Mouse (Mus musculus) mature B cell (primary cell): ENCODE data around the gene Vps13d.

Experiments
- in situ Hi-C: fragments of 300-500 bp; cut with MboI; formaldehyde crosslinking; loops from 2 replicates; pipeline ENCODE4 v1.14.3; 2019

Gene Vps13d

DNA sequence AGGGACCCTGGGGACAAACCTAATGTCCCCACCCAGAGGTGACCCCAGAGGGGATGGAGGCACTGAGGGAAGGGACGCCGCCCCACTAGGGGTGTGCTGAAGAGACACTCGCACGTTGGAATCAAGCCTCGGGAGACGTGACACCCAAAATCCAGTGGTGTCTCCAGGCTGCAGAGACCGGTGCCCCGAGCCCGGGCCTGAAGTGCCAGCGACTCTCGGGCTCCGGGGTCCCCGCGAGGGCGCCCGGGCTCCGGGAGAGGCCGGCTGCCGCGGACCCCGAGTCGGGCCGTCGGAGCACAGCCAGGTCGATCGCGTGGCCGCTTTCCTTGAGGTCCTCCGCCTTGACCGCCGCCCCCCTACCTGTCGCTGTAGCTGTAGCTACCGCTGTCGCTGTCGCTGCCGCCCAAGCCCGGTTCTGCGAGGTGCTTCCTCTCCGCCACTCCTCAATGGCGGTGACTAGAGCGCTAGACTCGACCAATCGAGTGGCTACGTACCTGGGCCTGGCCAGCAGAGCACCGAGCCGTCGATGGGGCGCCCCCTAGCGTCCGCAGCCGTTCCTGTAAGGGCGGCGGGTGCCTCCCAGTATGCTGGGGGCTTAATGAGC is at the start of gene Vps13d:
Vps13d (minus strand) TSS at position 447 of the 604 bp plus-strand sequence.
- in situ Hi-C loops, result no loop called here

DNA sequence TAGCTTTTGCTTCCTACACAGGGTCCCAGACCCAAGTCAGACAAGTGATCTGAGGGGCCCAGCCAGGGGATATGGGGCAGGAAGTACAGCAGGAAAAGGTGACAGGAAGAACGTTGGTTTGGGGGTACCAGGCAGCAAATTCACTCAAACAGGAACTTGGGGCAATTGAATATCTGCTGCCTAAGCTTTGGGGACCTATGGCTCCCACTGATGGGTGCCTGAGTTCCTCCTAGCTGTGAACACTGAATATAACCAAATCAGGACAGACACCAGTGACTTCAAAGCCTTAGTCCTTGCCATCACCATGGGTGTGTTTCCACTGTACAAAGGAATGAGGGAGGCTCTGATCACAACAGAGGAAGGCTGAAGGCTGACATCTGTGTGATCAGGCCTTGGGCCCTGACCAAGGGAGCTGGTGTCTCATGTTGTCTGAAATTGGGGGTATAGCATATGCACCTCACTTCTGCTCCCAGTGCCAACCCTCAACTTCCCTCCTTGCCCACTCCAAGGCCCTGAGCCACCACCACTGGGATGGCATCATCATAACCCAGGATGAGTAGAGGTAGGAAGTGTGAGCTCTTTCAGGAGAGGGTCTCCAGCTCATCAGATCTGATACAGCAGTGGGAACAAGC is 48.0 kb upstream of the Vps13d start:
- in situ Hi-C loops, result no loop called here

DNA sequence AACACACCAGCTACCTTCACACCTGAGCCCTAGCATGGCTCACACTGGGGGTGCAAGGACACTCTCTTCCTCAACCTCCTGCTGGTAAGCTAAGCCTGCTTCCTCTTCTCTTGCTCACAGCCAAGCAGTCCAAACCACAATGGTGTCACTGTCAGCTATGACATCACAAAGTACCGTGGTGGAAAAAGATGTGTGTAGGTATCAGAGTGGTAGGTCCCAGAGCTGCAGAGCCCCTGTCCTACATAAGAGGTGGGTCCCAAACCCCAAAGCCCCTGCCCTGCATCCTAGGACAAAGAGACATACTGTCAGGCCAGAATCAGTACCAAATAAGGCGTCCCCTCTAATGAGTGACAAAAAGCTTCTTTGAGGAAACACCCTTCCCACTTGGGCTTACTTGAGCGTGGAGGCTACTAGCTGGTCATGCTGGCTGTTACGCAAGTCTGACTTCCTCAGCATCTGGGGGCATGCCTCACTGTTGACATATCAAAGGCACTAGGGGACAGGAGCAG is 46.0 kb upstream of the Vps13d start:
- in situ Hi-C loops, result no loop called here

DNA sequence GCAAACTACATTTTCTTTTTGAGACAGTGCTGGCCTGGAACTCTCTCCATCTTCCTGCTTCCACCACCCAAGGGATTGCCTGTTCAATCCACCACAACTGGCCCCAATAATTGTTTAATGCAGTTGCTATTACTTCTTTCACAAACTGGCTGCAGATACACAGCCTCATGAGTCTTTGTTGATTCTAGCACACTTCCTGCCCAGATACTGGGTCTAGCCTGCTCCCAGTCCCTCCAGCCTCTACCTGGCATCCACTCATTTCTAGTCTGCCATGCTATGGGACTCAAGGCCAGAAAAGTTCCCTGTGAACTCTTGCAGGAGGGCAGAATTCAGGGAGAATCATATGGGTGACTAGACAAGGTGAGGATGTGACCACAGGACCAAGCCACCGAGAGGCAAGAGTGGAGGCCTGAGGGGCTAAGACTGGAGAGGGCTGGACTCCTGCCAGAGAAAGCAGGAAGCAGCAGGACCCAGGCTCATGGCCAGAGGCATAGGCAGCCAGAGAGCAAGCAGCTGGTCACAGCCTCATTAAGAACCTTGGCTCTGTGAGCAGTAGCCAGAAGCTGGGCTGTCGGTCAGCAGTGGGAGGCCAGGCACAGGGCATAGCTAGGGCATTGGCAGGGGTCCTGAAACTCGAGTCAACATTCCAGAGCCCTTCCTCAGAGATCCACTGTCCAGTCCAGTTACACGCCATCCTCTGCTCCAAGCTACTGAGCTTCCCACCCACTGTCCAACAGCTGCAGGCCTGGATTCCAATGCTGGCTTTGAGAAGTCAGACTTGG is 44.4 kb upstream of the Vps13d start:
- in situ Hi-C loops, result no loop called here

DNA sequence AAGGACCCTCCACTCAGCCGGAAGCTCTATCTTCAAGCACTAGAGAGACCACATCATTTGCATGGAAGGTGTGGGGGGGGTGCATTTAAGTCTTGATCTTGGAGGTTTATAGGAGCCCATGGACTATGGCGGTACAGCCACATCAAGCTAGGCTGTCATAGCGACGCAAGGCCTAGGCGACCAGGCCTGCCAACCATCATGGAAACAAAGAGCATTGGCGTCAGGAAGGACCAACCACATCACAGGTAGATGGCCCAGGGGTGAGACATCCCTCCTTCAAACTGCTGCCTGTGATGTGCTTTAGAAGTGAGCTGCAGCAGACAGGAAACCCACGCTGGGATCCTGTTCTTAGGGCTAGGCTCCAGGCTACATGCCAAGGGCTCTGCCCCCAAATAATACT is 41.2 kb upstream of the Vps13d start:
- in situ Hi-C loops, result no loop called here

DNA sequence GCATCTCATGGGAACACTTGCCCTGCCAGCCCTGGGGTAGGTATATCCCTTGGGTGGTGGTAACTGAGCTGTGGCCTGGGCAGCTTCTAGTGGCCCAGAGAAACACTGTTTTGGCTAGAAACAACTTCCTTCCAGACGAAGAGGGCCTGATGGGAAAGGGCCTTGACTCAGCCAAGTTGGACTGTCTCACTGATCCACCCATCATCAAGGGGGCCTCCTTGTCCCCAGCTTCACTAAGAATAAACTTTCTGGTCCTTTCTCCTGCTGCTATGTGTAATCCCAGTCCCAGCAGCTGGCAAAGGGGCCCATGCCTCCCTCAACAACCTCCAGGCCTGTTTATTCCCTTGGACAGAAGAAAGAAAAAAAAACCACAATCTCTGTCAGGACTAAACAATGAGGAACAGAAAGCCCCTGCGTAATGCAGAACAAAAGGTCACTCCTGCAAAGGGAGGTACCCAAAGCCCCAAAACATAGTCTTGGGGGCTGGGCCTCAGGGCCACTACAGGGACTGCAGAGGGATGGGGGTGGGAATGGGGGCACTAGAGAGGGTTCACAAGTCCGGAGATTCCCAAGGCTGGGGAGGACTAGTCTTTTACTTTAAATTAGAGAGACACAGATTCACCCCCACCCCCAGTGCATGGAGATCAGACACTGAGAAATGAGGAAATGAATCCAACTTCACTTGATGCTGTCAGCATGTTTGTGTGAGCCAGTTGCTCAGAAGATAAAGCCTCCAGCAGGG is 38.9 kb upstream of the Vps13d start:
- in situ Hi-C loops, result no loop called here

DNA sequence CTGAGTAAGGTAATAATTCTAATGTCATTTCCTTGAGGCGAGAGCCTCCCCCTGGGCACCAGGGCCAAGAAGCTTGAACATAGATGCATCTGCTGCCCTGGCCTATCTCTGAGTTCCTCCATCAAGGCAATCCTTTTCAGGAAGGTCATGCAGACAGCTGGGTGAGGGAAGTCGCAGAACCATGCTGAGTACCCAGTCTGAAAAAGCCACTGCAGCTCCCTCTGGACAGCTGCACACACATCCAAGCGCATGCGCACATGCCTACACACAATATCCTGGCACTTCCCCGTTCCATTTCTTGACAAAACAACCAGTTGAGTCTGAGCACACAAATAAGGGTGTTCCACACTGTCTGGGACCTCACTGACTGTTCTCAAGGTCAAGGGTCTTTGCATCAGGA is 36.9 kb upstream of the Vps13d start:
- in situ Hi-C loops, result no loop called here

DNA sequence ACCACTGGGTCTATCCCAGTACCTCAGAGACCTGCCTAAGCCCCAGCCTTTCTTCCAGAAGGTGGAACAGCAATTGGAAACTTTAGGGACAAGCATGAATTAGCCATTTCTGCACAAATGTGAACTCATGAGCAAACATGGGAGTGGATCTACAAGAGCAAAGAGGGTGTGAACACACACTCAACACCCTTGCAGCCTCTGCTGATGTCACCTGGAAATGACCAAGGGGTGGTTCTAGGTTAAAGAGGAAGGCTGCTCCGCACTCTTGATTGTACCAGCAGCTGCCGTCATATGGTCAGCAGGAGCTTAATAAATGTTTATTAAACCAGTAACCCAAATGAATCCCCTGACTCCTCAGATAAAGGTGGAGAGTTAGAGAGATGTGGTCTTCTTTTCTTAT is 35.8 kb upstream of the Vps13d start:
- in situ Hi-C loops, result no loop called here

DNA sequence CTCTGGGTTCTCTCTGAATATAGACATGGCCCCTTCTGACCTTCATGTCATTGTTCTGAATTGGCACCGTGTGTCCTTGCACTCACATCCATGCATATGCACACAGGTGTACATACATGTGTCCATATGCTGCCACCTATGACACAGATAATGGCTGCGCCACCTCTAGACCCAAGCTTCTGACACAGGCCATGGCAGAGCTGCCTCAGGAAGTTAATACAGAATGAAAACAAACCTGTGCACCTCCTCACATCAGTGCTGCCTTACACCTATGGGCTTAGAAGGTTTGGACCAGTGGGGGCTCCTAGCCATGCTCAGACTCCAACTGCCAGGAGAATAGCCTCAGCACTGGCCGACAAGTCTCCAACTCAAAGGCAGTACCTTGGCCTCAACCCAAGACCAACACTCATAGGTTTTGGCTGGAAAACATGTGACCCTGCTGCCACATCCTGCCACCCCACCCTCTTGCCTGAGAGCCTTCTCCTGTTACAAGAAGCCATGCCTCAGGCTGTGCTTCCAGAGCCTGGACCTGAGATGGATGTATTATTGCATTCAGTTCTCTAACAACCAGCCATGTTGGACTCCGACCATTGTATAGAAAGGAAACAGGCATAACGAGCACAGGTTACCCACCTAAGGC is 34.8 kb upstream of the Vps13d start:
- in situ Hi-C loops, result no loop called here

DNA sequence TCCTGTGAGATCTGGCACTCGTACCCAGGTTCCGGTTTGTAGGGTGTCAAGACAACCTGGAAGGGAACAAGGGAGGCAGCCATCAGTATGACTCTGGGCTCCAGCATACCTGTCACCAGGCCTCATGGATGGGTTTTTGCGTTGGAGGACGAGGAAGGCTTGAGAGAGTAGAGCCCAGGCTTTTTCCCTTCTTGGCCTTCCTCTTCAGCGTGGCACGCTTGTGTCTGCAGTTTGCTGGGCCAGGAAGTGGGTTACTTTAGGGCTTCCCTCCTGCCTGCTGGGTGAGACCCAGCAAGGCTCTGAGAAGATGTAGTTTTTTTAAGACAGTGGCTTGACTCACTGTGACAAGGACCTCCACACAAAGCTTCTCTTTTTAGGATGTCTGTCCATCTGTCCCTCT is 34.2 kb upstream of the Vps13d start:
- in situ Hi-C loops, result no loop called here

DNA sequence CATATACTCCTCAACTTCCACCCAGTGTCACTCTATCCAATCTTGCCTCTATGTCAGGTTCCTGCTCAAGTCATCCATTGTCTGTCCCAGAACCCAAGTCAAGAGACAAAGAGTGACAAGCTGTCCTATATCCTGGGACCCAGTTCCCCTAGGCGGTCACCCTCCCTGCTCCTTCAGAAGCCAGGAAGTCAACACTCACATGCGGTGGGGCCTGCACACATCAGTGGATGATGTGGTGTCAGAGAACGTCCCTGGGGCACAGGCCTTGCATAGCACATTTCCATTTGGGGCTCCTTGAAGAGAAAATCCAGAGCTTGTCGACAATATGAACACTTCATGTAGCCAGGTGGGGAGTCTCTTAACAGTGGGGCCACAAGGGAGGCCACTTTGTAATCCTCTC is 29.8 kb upstream of the Vps13d start:
- in situ Hi-C loops, result no loop called here

DNA sequence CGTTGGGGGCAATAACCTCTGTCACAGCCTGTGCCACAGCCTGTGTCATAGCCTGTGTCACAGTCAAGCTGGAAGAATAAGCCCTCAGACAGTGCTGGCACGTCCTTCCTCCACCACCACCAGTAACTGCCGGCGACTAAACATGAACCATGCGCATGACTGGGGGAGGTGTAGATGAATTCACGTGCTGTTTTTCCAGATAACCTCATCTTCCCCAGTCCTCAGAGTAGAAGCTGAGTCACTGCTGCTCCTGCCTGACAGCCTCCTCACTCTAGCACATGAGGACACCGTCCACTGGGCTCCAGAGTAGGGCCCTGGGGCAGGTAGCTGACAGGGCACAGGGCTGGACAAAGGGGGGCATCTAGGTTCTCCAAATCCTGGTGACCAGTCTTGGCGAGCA is 27.3 kb upstream of the Vps13d start:
- in situ Hi-C loops, result no loop called here

DNA sequence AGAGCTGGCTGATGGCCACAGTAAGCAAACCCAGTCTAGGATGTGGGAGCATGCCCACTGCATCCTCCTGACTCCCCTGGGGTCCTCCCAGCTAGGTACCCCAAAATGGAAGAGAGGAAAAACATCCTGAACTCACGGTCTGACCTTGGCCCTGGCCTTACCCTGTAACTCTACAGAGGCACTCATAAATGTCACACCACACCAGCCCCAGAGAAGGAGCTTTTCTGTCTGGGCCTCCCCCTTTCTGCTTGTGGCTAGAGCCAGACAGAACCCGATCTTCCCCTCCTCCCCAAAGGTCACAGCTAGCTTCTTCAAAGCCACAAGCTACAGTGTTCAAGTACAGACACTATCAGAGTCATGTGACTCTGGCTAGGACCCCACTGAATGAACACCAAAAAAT is 26.6 kb upstream of the Vps13d start:
- in situ Hi-C loops, result no loop called here

DNA sequence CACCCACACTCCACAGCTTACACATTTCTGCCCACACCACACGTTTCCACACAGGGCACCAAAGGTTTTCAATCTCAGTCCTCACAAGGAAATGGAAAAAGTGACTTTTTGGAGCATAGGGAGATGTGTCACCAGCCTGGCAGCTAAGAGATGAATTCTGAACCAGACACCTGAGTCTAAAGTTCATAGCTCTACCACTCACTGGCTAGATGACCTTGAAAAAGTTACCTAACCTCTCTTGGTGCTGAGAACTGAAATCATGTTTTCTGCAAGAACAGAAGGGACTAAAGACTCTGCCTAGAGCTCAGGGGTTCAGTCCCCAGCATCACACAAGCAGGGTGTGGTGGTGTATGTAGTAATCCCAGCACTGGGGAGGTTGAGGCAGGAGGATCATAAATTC is 25.2 kb upstream of the Vps13d start:
- in situ Hi-C loops, result no loop called here

DNA sequence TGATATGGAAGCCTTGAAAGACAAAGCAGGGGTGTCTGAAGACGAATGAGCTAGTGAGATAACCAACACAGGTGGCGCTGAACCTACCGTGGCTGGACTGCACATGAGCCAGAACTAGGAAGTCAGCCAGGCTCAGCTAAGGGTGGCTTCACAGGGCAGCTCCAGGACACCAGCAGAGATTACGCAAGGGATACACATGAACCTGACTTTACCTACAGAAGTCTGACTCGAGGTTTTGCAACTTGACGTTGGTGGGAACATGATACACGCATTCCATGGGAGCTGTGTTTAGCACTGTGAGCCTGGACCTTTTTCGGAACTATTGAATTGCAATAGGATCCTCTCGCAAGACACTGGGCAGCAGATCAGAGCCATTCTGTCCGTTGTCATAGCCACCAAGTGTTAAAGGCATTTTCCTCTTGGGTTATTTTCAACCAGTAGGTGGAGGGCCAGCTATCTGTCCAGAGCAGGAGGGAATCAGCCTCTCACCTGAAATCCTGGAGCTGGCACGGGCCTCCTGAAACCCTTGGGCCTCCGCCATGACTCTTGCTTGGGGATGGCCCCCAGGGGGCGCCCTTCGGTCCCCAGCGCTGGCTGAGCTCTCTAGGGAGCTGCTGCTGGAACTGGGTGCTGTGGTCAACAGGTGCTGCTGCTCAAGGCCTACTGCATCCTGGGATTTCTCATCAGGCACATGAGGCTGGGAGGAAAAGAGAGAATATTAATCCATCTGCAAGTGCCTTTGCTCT is 24.6 kb upstream of the Vps13d start:
- in situ Hi-C loops, result no loop called here

DNA sequence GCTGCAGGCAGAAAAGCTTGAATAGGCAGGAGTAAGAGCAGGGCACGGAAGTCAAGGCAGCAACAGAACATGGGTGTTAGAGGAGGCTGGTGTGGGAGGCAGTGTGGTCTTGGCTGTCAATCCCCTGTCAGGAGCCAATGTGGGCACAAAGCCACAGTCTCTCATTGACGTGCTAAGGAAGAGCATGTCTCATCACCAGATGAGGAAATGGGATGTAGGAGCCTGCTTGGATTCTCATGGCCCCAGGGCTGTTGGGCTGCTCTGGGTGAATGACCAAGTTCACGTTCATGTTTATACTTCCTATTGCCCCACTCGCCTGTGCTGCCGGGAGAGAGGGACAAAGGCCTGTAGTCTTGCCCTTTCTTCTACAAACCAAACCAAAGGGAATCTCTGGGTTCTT is 23.0 kb upstream of the Vps13d start:
- in situ Hi-C loops, result no loop called here

DNA sequence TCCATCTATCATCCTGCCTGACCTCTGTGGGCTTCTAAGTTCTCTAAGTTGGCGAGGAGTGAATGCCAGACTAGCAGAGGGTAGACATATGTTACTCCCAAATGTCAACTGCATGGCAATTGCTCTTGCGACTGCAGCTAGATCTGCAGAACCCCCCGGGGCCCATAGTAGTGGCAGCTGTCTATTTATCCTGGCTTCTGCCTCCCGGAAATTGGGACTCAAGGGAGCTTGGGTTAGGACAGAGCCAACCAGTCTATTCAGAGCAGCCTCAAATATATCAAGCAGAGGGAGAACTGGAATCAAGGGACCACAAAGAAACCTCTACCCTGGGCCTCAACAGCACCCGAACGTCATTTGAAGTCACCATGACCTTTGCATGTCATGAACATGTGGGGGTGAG is 22.2 kb upstream of the Vps13d start:
- in situ Hi-C loops, result no loop called here

DNA sequence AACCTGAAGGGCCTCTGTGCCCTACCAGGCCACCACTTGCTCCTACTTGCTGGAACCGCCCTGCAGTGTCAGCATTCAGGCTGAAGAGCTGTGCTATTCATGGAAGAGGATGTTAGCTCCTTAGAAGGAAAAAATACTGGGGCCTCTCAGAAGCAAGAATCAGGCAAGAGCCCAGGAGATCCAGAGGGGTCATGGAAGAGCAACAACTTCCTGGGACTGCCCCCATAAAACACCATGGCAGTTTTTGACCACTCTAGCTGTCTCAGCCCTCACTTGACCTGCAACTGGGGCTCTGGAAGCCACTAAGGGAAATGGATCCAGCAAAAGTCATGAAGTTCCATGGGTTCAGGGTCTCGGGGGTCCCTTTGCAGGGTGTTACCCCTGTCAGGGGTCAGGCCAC is 20.6 kb upstream of the Vps13d start:
- in situ Hi-C loops, result no loop called here

DNA sequence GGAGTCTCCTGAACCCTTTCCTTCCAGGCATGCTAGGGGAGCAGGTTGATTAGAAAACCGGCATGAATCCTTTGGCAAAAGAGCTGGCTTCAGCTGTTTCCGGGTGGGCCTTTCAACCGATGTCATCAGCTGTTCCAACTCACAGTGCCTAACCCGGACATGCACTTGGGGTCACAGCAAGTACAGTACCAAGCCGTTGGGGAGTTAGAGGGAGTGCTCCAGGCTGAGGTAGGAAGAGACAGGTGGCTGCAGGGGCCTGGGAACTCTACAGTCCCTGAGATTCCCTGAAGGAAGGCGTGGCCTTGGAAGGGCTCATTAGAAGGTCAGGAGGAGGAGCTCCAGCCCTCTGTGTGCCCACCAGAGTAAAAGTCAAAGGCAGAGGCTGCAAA is 20.0 kb upstream of the Vps13d start:
- in situ Hi-C loops, result loop anchor here (5.0 kb wide), 1 partner anchor 73 kb away; no protein-coding TSS in a partner anchor

DNA sequence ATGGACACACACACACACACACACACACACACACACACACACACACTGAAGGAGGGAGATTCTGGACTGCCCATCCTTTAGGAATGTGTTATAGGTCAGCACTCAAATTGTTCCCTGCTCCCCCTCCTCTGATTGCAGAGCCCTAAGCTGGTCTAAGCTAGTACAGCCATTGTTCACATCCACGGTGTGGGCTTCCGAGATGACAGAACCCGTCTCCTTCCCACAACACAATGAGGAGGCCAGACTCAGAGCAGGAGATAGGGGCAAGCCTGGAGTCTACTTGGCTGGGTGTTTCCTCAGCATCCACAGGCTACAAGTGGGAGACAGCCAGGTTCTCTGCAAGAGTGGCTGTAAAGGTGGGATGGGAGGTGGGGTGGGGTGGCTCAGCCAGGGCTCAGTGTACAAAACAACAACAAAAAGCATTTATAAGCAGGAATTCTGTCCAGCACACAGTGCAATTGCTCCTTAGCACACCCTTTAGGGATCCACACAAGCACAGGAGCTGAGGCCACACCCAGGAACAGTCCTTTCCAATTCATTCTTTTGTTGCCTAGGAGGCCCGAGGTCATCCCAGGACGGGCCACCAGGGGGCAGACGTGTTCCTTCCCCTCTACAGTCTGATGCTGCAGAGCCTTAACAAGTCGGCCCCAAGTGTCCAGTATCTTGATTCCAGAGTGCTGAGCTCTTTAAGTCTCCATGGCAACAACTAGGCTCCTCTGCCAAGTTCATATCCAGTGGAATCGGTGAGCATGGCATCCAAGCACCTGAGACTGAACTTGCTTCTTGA is 19.4 kb upstream of the Vps13d start:
- in situ Hi-C loops, result loop anchor here (5.0 kb wide), 1 partner anchor 73 kb away; no protein-coding TSS in a partner anchor
